Mouse (Mus musculus) stomach, embryonic 15.5 days (tissue): ENCODE results near the gene Gpc6. TPM values are rescaled to one million over a fixed set of nuclear protein-coding genes. Genes with fewer than 3 reads are reported as not detected.

Experiments
- ATAC-seq: fragments of 200-750 bp; cut with Nextera tagmentation; 2 replicates; pipeline ENCODE4 v1.8.0; 2017; ENCODE audit warnings: low read depth, moderate number of reproducible peaks, moderate TSS enrichment; ENCODE audit not compliant: insufficient read depth, low FRiP score
- H3K27ac ChIP-seq: fragments of 300-500 bp; sonication (generic); 2 replicates; pipeline ENCODE4 v1.5.1; 2015; ENCODE audit warnings: mild to moderate bottlenecking, inconsistent platforms
- H3K27me3 ChIP-seq: fragments of 300-500 bp; sonication (generic); replicated peaks from 2 replicates; pipeline ENCODE4 v1.6.1; 2015; ENCODE audit warnings: inconsistent platforms
- H3K36me3 ChIP-seq: fragments of 300-500 bp; sonication (generic); 2 replicates; pipeline ENCODE4 v1.6.1; 2015; ENCODE audit warnings: inconsistent platforms
- H3K4me1 ChIP-seq: fragments of 300-500 bp; sonication (generic); 2 replicates; pipeline ENCODE4 v1.6.1; 2015; ENCODE audit warnings: inconsistent platforms
- H3K4me2 ChIP-seq: fragments of 300-500 bp; sonication (generic); 2 replicates; pipeline ENCODE4 v1.6.1; 2015; ENCODE audit warnings: mild to moderate bottlenecking, inconsistent platforms
- H3K4me3 ChIP-seq: fragments of 300-500 bp; sonication (generic); replicated peaks from 2 replicates; pipeline ENCODE4 v1.5.1; 2015; ENCODE audit warnings: inconsistent platforms
- H3K9ac ChIP-seq: fragments of 300-500 bp; sonication (generic); 2 replicates; pipeline ENCODE4 v1.6.1; 2015; ENCODE audit warnings: inconsistent platforms
- H3K9me3 ChIP-seq: fragments of 300-500 bp; sonication (generic); 2 replicates; pipeline ENCODE4 v1.6.1; 2016; ENCODE audit warnings: inconsistent platforms
- WGBS: fragments of 180-500 bp; shearing (Covaris S2); methylation state at CpG from one replicate; pipeline ENCODE4 v1.1.7; 2015; 5-methylcytosine and 5-hydroxymethylcytosine counted together
- polyA plus RNA-seq: library from polyadenylated mRNA; unstranded; fragments of >200 nt; fragmentation: Nextera tagmentation; extraction: Ambion mirVana; gene quantifications from 2 replicates; pipeline ENCODE4 v1.2.1, GENCODE M21; 2015

Gene Gpc6
- polyA plus RNA-seq, 1 experiment from 2014 or later = 52.4 TPM

DNA sequence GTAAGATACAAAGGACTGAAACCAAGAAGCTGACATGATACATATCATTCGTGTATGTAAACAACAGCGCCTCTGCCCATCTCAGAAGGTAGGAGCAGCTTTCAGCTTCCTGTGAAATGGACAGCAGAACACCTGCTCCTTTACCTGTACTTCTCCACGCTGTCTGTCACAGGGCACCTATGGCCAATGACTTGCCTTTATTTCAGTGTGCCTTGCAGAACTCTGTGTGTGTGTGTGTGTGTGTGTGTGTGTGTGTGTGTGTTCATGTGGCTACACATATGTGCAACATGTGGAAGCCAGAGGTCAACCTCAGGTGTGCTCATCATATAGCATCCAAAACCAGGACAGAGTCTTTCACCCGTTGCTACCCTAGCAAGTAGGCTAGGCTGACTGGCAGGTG is 911.9 kb downstream of the Gpc6 start:
- no peaks in the 10 kb centered on the region for H3K27me3 ChIP-seq
- no peak for ATAC-seq
- 93% methylated on average over 4 of the region's 4 CpGs for WGBS
- no peaks in the 10 kb centered on the region for H3K36me3 ChIP-seq
- H3K4me1 ChIP-seq = peaks cover 4% of the 10 kb centered on the region; the same call in 1 of the 2 replicates
- no peaks in the 10 kb centered on the region for H3K9me3 ChIP-seq
- no peak overlapping the region for H3K9ac ChIP-seq
- H3K4me2 ChIP-seq = no peak overlapping the region
- no peak overlapping the region for H3K27ac ChIP-seq
- no peak overlapping the region for H3K4me3 ChIP-seq

DNA sequence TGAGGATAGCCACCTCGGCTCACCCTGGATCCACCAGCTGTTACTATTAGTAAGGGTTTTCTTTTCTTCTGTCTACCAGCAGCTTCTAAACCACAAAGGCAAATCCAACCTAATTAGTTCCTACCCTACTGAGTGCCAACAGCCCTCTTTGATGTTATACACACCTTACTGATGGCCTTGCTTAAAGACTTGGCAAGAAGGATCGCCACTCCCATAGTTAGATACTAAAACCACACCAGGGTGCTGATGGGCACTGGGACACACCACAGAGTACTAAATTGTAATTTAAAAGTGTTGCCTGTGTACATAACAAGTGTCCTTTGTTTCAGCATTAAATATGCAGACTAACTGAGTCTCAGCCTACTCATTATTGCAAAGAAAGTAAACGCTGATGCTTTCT is 912.6 kb downstream of the Gpc6 start:
- Histone ChIP-seq H3K9ac (no peak overlapping the region), H3K4me1 (peaks cover 4% of the 10 kb centered on the region; the same call in 1 of the 2 replicates), H3K4me2 (no peak overlapping the region), H3K9me3 (no peaks in the 10 kb centered on the region), H3K4me3 (no peak overlapping the region), H3K27me3 (no peaks in the 10 kb centered on the region), H3K27ac (no peak overlapping the region), H3K36me3 (no peaks in the 10 kb centered on the region)
- 69% methylated on average over 3 of the region's 3 CpGs for WGBS
- no peak for ATAC-seq

DNA sequence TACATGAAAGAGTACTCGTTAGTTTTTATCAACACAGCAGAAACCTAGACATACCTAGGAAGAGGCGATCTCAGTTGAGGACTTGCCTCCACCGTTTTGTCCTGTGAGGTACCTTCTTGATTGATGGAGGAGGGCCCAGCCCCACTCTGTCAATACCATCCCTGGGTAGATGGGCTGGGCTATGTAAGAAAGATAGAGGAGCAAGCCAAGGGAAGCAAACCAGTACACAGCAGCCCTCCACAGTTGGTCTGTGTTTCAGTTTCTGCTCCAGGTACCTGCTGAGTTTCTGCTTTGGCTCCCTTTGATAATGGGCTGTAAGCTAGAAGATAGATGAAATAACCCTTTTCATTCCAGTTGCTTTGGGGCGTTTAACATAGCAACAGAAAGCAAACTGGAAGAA is 916.1 kb downstream of the Gpc6 start:
- Histone ChIP-seq H3K4me3 (no peak overlapping the region), H3K4me2 (no peak overlapping the region), H3K27ac (no peak overlapping the region), H3K9ac (no peak overlapping the region), H3K9me3 (no peaks in the 10 kb centered on the region), H3K27me3 (no peaks in the 10 kb centered on the region), H3K36me3 (no peaks in the 10 kb centered on the region), H3K4me1 (peaks cover 4% of the 10 kb centered on the region; the same call in 1 of the 2 replicates)
- WGBS = 63% methylated on average over 4 of the region's 4 CpGs
- ATAC-seq = no peak

DNA sequence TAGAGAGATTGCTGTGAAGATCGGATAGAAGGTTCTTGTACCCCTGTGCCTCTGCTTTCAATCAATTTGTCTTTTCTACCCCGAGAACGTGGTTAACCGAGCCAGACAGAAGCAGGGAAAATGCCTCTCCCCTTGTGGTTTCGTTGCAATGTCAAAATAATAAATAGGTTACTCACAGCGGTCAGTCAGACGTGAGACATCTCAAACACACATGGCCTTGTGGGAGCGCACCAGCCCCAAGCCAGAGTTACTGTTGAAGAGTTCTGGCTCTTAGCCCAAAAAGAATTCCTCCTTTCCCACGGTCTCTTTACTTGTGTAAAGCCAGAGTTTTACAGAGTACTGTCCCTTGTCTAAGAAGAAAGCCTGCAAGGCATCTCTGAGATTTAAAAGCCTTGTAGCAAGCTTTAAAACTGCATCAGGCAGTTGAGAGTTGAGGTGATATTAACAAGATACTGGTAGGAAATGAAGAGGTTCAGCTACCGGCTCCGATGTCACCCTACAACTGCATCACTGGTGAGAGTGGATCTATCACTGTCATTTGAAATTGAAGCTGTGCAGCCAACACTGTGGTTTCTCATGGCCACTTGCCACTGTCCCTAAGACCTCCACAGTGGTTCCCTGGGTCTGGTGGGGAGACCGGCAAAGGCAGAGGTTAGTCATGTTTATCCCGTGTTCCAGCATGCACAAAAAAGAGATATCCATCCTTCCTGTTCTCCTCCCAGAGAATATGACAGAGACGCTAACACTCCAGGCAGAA is 916.9 kb downstream of the Gpc6 start:
- WGBS = 36% methylated on average over 14 of the region's 14 CpGs
- 0 out of 2 replicates have a peak overlapping the region, but pooled peaks have one; percentile 12 for H3K27ac ChIP-seq
- H3K4me1 ChIP-seq = peaks cover 4% of the 10 kb centered on the region; the same call in 1 of the 2 replicates
- peak; percentile 47; the same call in 1 of the 2 replicates for ATAC-seq
- H3K9me3 ChIP-seq = no peaks in the 10 kb centered on the region
- H3K27me3 ChIP-seq = no peaks in the 10 kb centered on the region
- no peak overlapping the region for H3K4me2 ChIP-seq
- H3K4me3 ChIP-seq = no peak overlapping the region
- H3K9ac ChIP-seq = no peak overlapping the region
- no peaks in the 10 kb centered on the region for H3K36me3 ChIP-seq

DNA sequence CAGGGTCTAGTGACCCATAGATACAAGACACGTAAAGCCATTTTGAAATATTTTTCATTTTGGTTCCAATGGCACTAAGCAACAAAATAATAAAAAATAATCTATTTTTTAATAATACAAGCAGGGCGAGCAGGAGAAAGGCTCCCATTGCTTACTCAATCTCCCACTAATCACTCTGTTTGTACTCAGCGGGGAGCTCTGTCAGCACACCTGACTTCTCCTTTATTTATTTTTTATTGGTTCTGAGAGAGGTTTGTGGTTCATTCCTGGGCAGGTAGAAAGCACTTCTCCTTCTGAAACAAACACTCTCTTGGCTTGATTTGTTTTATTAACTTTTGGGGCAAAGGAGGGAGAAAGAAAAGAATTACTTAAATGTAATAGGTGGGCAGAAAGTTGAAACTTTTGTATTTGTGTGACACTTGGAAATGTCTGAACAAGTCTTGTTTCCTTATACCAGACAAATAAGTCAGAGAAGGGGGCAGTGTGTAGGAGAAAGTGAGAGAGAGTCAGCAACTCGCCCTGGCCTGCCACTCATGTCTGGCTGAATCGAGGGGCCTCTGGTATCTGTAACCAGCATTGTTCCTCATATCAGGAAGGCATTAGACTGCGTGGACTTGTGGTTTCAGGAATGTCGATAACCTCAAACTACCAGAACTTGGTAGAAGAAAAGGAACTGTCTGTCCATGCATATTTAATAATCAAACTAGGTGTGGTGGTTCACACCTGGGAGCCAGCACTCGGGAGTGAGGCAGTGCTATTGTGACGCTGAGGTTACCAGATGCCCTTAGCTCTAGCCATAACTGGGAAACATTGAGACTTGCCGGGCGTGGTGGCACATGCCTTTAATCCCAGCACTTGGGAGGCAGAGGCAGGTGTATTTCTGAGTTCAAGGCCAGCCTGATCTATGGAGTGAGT is 924.7 kb downstream of the Gpc6 start:
- H3K4me2 ChIP-seq = no peak overlapping the region

DNA sequence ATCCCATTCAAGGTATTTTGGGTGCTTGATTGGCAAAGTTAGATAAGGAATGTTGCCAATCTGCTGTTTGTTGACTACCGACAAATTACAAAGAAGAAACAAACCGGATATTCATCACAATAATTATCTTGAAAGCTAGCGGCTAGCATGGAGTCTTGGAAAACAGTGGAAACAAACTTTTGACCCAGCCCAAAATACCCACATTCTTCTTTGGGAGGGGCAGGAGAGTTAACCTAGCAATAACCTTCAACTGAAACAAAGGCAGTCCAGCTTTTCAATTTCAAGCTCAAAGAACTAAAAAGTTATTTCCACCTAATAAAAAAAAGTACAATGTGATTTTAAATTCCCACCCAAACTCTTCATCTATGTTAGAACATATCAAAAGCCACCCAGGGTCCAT is 927.2 kb downstream of the Gpc6 start:
- H3K4me3 ChIP-seq = no peak overlapping the region
- H3K4me1 ChIP-seq = no peaks in the 10 kb centered on the region
- no peak overlapping the region for H3K27ac ChIP-seq
- H3K9ac ChIP-seq = no peak overlapping the region
- H3K9me3 ChIP-seq = no peaks in the 10 kb centered on the region
- H3K36me3 ChIP-seq = no peaks in the 10 kb centered on the region
- ATAC-seq = no peak
- 81% methylated on average over 3 of the region's 3 CpGs for WGBS
- H3K4me2 ChIP-seq = no peak overlapping the region
- no peaks in the 10 kb centered on the region for H3K27me3 ChIP-seq

More for the DNA sequence above, 924.7 kb downstream of the Gpc6 start:
- 61% methylated on average over 11 of the region's 11 CpGs for WGBS
- no peak overlapping the region for H3K4me3 ChIP-seq
- peak; percentile 86 for ATAC-seq
- no peaks in the 10 kb centered on the region for H3K4me1 ChIP-seq
- no peaks in the 10 kb centered on the region for H3K9me3 ChIP-seq
- no peaks in the 10 kb centered on the region for H3K36me3 ChIP-seq
- H3K9ac ChIP-seq = no peak overlapping the region
- no peak overlapping the region; the same call in 1 of the 2 replicates for H3K27ac ChIP-seq
- H3K27me3 ChIP-seq = no peaks in the 10 kb centered on the region

DNA sequence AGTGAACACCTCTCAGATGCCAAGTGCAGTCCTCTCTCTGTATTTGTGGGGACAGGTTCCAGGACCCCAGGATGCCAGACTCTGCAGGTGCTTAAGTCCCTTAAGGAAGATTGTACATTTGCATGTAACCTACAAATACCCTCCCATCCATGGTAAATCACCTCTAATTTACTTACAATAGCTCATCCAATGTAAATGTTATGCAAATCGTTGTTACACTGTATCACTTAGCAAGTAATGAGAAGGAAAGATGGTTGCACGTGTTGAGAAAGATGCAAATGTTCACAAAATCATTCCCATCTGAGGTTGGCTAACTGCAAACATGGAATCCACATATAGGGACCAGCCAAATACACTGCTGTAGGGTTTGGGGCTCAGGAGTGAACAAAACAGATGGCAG is 927.7 kb downstream of the Gpc6 start:
- 85% methylated on average over 2 of the region's 2 CpGs for WGBS
- Histone ChIP-seq H3K4me1 (no peaks in the 10 kb centered on the region), H3K4me2 (no peak overlapping the region), H3K27me3 (no peaks in the 10 kb centered on the region), H3K36me3 (no peaks in the 10 kb centered on the region), H3K4me3 (no peak overlapping the region), H3K9ac (no peak overlapping the region), H3K27ac (no peak overlapping the region), H3K9me3 (no peaks in the 10 kb centered on the region)
- ATAC-seq = no peak

DNA sequence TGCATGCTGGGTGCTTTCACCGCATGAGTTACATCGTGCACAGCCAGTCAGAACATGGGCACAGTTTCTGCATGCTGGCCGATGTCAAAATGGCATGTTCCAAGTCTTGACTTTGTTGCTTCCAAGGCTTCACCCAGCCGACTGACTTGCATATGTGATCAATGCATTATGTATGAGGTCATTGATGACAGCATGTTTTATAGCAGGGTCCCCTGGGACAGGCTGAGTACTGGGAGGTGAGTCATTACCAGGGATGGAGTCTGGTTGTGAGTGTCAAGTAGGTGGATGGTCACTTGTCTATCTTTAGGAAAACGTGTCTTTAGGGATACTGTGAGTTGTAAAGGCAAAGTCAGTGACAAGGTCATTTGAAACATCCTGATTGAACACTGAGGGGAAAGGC is 929.4 kb downstream of the Gpc6 start:
- Histone ChIP-seq H3K36me3 (no peaks in the 10 kb centered on the region), H3K4me2 (no peak overlapping the region), H3K4me1 (no peaks in the 10 kb centered on the region), H3K27me3 (no peaks in the 10 kb centered on the region), H3K4me3 (no peak overlapping the region), H3K9ac (no peak overlapping the region), H3K9me3 (no peaks in the 10 kb centered on the region), H3K27ac (no peak overlapping the region)
- 90% methylated on average over 5 of the region's 5 CpGs for WGBS
- ATAC-seq = no peak

DNA sequence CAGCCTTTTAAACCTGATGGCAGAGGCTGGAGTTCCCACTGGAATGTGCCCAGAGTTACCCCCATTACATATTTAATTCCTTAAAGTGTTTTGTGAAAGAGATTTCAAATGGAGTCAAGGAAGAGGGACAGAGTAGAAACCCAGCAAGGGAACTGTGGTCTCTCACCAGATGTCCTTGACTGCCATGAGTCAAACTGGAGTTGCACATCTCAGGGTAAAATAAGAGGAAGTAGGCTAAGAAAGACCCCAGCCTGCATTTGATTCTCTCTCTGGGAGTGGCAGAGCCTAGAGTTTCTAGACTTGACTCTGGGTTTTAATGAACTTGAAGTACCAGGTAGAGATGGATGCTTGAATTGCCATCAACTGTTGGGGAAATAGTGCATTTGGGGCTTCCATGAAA is 946.2 kb downstream of the Gpc6 start:
- no peak for ATAC-seq
- Histone ChIP-seq H3K4me3 (no peak overlapping the region), H3K9ac (no peak overlapping the region)

DNA sequence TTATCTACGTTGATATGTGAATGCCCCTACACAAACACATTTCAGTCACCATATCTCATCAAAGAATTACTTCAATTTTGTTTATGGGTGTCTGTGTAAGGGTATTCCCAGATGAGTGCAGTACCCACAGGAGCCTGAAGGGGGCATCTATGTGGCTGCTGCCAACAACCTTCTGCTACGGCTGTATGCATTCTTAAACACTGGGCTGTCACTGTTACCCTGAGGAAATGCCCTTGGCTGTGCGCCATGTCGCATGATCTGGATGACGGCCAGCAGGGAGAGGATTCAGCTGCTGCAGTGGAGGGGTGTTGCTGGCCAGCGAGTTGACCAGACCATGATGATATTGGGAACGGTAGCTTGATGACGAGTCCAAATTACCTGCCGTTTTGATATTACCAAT is 954.2 kb downstream of the Gpc6 start:
- WGBS = 72% methylated on average over 9 of the region's 9 CpGs
- H3K4me3 ChIP-seq = no peak overlapping the region
- H3K4me2 ChIP-seq = no peak overlapping the region
- H3K27me3 ChIP-seq = no peaks in the 10 kb centered on the region
- H3K27ac ChIP-seq = no peak overlapping the region
- no peak for ATAC-seq
- H3K36me3 ChIP-seq = no peaks in the 10 kb centered on the region
- H3K9me3 ChIP-seq = no peaks in the 10 kb centered on the region
- H3K9ac ChIP-seq = no peak overlapping the region
- H3K4me1 ChIP-seq = no peaks in the 10 kb centered on the region

More for the DNA sequence above, 946.2 kb downstream of the Gpc6 start:
- Histone ChIP-seq H3K27ac (no peak overlapping the region), H3K36me3 (no peaks in the 10 kb centered on the region), H3K4me2 (no peak overlapping the region), H3K4me1 (no peaks in the 10 kb centered on the region), H3K27me3 (no peaks in the 10 kb centered on the region), H3K9me3 (no peaks in the 10 kb centered on the region)

DNA sequence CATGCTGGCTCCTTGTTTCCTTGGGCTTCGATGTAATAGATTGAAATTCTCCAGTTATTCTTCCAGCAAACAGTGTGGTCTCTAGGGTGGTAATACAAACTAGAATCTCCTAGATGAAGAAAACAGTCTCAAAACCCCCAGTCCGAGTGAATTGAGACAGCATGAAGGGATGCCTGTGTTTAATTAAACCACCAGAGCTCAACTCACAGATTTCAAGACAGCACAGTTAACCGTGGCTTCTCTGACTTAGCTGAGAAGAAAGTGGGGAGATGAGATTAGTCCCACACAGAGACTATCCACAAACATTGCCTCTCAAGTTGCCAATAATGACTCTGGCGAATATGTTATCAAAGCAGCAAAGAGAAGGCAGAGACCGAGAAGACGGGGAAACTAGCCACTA is 956.0 kb downstream of the Gpc6 start:
- Histone ChIP-seq H3K27me3 (no peaks in the 10 kb centered on the region), H3K9ac (no peak overlapping the region), H3K4me1 (no peaks in the 10 kb centered on the region), H3K27ac (no peak overlapping the region), H3K4me2 (no peak overlapping the region), H3K4me3 (no peak overlapping the region), H3K9me3 (no peaks in the 10 kb centered on the region), H3K36me3 (no peaks in the 10 kb centered on the region)
- ATAC-seq = no peak
- 73% methylated on average over 6 of the region's 6 CpGs for WGBS

DNA sequence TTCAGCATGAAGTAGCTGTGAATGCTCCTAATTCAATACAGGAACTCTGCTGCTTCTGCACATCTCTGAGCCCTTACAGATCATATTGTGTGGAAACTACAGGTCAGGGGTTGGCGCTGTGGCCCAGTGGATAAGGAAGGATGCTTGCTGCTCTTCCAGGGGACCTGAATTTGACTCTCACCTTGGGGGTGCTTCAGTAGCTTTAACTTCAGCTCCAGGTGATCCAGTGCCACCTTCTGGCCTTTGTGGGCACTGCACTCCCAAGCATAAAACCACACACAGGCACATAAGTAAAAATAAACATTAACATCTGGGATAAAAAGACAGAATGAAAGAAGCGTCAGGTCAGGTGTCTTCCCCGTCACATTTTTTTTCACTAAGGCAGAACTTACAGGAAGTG is 957.1 kb downstream of the Gpc6 start:
- ATAC-seq = no peak
- Histone ChIP-seq H3K9ac (no peak overlapping the region), H3K36me3 (no peaks in the 10 kb centered on the region), H3K27ac (no peak overlapping the region), H3K4me1 (no peaks in the 10 kb centered on the region), H3K4me2 (no peak overlapping the region), H3K27me3 (no peaks in the 10 kb centered on the region), H3K9me3 (no peaks in the 10 kb centered on the region), H3K4me3 (no peak overlapping the region)
- 64% methylated on average over 3 of the region's 3 CpGs for WGBS
